Mouse (Mus musculus) kidney, postnatal 0 days (tissue): Measurements from ENCODE around the gene Zcchc24. TPM values are rescaled to one million over a fixed set of nuclear protein-coding genes. Genes with fewer than 3 reads are reported as not detected.

ENCODE experiments used
- ATAC-seq: fragments of 200-750 bp; cut with Nextera tagmentation; replicated peaks from 2 replicates; pipeline ENCODE4 v1.8.0; 2017; ENCODE audit warnings: low read depth, moderate number of reproducible peaks, moderate TSS enrichment, moderate library complexity; ENCODE audit not compliant: low FRiP score
- DNase-seq: peaks from one replicate; pipeline ENCODE4 v3.0.0-alpha.2; 2016; ENCODE audit warnings: low spot score
- H3K27ac ChIP-seq: fragments of 300-500 bp; sonication (generic); 2 replicates; pipeline ENCODE4 v1.5.1; 2014; ENCODE audit warnings: mild to moderate bottlenecking
- H3K27me3 ChIP-seq: fragments of 300-500 bp; sonication (generic); 2 replicates; pipeline ENCODE4 v1.6.1; 2014; ENCODE audit warnings: low read length, mixed read lengths; ENCODE audit not compliant: insufficient read depth
- H3K36me3 ChIP-seq: fragments of 300-500 bp; sonication (generic); 2 replicates; pipeline ENCODE4 v1.6.1; 2014; ENCODE audit warnings: low read length, mixed read lengths; ENCODE audit not compliant: insufficient read depth
- H3K4me1 ChIP-seq: fragments of 300-500 bp; sonication (generic); replicated peaks from 2 replicates; pipeline ENCODE4 v1.6.1; 2014; ENCODE audit warnings: antibody characterized with exemption, low read length, mixed read lengths; ENCODE audit not compliant: insufficient read depth
- H3K4me2 ChIP-seq: fragments of 300-500 bp; sonication (generic); 2 replicates; pipeline ENCODE4 v1.6.1; 2014; ENCODE audit warnings: mild to moderate bottlenecking, low read length, moderate library complexity, mixed read lengths
- H3K4me3 ChIP-seq: fragments of 300-500 bp; sonication (generic); replicated peaks from 2 replicates; pipeline ENCODE4 v1.5.1; 2014; ENCODE audit warnings: low read depth, low read length
- H3K9ac ChIP-seq: fragments of 300-500 bp; sonication (generic); 2 replicates; pipeline ENCODE4 v1.6.1; 2014; ENCODE audit warnings: low read depth, low read length
- H3K9me3 ChIP-seq: fragments of 300-500 bp; sonication (generic); replicated peaks from 2 replicates; pipeline ENCODE4 v1.6.1; 2016; ENCODE audit warnings: low read length, inconsistent platforms, mixed read lengths
- CTCF ChIP-seq: IDR thresholded peaks from 2 replicates; pipeline ENCODE4 v1.5.1; 2016; ENCODE audit warnings: antibody characterized with exemption, low read depth, mild to moderate bottlenecking, moderate library complexity
- WGBS: fragments of 180-500 bp; shearing (Covaris S2); extraction: QIAGEN DNeasy Blood & Tissue Kit; methylation state at CpG from one replicate; pipeline ENCODE4 v1.1.7; 2014; 5-methylcytosine and 5-hydroxymethylcytosine counted together
- polyA plus RNA-seq: library from polyadenylated mRNA; unstranded; fragments of >200 nt; fragmentation: Nextera tagmentation; extraction: Ambion mirVana; gene quantifications from 2 replicates; pipeline ENCODE4 v1.2.1, GENCODE M21; 2015

The Zcchc24 gene
- polyA plus RNA-seq, 1 experiment from 2014 or later, result 15.9 TPM

- ATAC-seq (no peak), DNase-seq (peak; percentile 42)
- H3K36me3 ChIP-seq, result no peaks in the 10 kb centered on the region
- no peak overlapping the region for H3K9ac ChIP-seq
- no peaks in the 10 kb centered on the region for H3K27me3 ChIP-seq
- H3K4me3 ChIP-seq, result no peak overlapping the region
- 86% methylated on average over 2 of the region's 2 CpGs for WGBS
- peak overlapping the region; percentile 80 for H3K27ac ChIP-seq
- no peak for TF ChIP-seq CTCF
- no peak overlapping the region for H3K4me2 ChIP-seq
- no peaks in the 10 kb centered on the region for H3K9me3 ChIP-seq
- peaks cover 24% of the 10 kb centered on the region for H3K4me1 ChIP-seq
Measured at GRCm38 (mm10) chr14:25708917-25709316, 59.9 kb downstream of the Zcchc24 start.

GRCm38 (mm10) chr14:25708451-25708850, 60.4 kb downstream of the Zcchc24 start:
- WGBS, result 51% methylated on average over 4 of the region's 4 CpGs
- ATAC-seq (0 out of 2 replicates have a peak, but pooled peaks have one; percentile 14), DNase-seq (peak; percentile 69)
- Histone ChIP-seq H3K4me2 (no peak overlapping the region), H3K4me3 (no peak overlapping the region), H3K36me3 (no peaks in the 10 kb centered on the region), H3K27me3 (no peaks in the 10 kb centered on the region), H3K9me3 (no peaks in the 10 kb centered on the region), H3K27ac (peak overlapping the region; percentile 80), H3K9ac (no peak overlapping the region), H3K4me1 (peaks cover 24% of the 10 kb centered on the region)
- no peak for TF ChIP-seq CTCF

DNA sequence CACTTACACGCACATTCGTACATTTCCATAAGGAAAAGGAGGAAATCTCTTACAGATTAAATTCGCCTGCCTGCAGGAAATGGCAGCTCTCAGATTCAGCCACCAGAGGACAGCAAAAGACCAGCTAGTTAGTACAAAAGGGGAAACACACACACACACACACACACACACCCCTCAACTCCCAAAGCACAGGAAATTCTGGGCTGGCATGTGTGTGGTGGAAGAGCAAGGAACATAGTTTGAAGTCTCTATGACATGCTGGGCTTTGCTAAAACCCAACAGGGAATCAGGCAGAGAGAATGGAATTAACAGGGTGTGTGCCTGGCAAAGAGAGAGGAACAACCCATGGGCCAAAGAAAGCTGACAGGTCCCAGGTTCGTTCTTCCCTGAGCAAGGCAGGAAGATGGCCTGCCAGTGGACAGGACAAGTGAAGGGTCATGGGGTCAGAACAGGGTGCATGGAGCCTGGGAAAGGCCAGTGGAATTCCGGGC, 61.1 kb downstream of the Zcchc24 start:
- H3K4me3 ChIP-seq, result no peak overlapping the region
- ATAC-seq (peak; percentile 34; the same call in 1 of the 2 replicates), DNase-seq (peak; percentile 86)
- no peak overlapping the region for H3K9ac ChIP-seq
- H3K4me2 ChIP-seq, result no peak overlapping the region
- H3K36me3 ChIP-seq, result no peaks in the 10 kb centered on the region
- H3K27me3 ChIP-seq, result no peaks in the 10 kb centered on the region
- peaks cover 24% of the 10 kb centered on the region for H3K4me1 ChIP-seq
- no peaks in the 10 kb centered on the region for H3K9me3 ChIP-seq
- 38% methylated on average over 5 of the region's 5 CpGs for WGBS
- peak; percentile 95 for TF ChIP-seq CTCF
- H3K27ac ChIP-seq, result peak overlapping the region; percentile 80

GRCm38 (mm10) chr14:25701986-25702385, 66.9 kb downstream of the Zcchc24 start:
- Histone ChIP-seq H3K4me3 (no peak overlapping the region), H3K4me2 (no peak overlapping the region), H3K9me3 (no peaks in the 10 kb centered on the region), H3K9ac (no peak overlapping the region), H3K36me3 (peaks cover 29% of the 10 kb centered on the region), H3K4me1 (no peaks in the 10 kb centered on the region), H3K27ac (no peak overlapping the region), H3K27me3 (no peaks in the 10 kb centered on the region)
- TF ChIP-seq CTCF, result peak; percentile 83
- DNase-seq (peak; percentile 88), ATAC-seq (no peak)

DNA sequence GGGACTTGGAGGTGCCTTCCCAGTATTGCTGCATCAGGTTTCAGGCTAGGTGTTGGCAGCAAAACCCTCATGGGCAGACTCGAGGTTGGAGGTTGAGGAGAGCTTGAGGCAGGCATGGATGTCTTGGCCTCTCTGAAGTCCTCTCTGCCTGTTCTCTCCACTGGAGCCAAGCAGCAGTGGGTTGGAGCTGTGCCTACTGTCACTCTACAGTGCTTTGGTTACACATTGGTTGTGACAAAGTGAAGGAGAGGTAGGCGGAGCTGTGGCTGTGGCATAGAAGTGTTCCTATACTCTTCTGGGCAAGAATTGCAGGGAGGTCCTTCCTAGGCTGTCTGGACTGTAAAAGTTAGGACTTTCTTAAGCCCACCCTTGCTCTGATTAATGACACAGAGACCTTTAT, 72.5 kb downstream of the Zcchc24 start:
- H3K4me2 ChIP-seq, result no peak overlapping the region
- H3K4me3 ChIP-seq, result no peak overlapping the region
- H3K36me3 ChIP-seq, result peaks cover 36% of the 10 kb centered on the region
- ATAC-seq (no peak), DNase-seq (no peak)
- no peak for TF ChIP-seq CTCF
- no peaks in the 10 kb centered on the region for H3K27me3 ChIP-seq
- no peak overlapping the region for H3K27ac ChIP-seq
- H3K4me1 ChIP-seq, result peaks cover 11% of the 10 kb centered on the region
- H3K9me3 ChIP-seq, result no peaks in the 10 kb centered on the region
- H3K9ac ChIP-seq, result no peak overlapping the region
- 72% methylated on average over 2 of the region's 2 CpGs for WGBS

GRCm38 (mm10) chr14:25695059-25695458, 73.8 kb downstream of the Zcchc24 start:
- DNase-seq, result no peak
- peak overlapping the region; percentile 79 for H3K4me3 ChIP-seq
- H3K36me3 ChIP-seq, result peaks cover 32% of the 10 kb centered on the region
- H3K9me3 ChIP-seq, result no peaks in the 10 kb centered on the region
- H3K9ac ChIP-seq, result peak overlapping the region; percentile 76; the same call in 1 of the 2 replicates
- peaks cover 11% of the 10 kb centered on the region for H3K4me1 ChIP-seq
- no peak for ATAC-seq
- 48% methylated on average over 6 of the region's 6 CpGs for WGBS
- no peaks in the 10 kb centered on the region for H3K27me3 ChIP-seq
- H3K4me2 ChIP-seq, result peak overlapping the region; percentile 86
- no peak overlapping the region for H3K27ac ChIP-seq
- no peak for TF ChIP-seq CTCF

DNA sequence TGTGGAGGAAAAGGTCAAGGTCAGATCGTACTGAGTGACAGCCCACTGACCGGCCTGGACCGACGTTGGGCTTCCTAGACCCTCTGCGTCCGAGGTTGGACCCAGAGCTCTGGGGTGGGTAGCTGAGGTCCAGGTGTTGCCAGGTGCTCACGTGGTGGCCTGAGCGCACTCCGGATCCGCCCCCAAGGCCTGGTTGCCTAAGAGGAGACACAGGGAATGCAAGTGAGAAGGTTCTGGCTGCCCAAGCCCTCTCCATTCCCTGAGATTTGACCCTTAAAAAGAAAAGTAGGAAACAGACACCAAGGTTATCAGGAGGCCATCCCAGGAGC, 74.3 kb downstream of the Zcchc24 start:
- no peak for TF ChIP-seq CTCF
- WGBS, result 1% methylated on average over 10 of the region's 10 CpGs
- DNase-seq, result no peak
- Histone ChIP-seq H3K36me3 (peaks cover 27% of the 10 kb centered on the region; the same call in 1 of the 2 replicates), H3K4me1 (peaks cover 11% of the 10 kb centered on the region), H3K27me3 (no peaks in the 10 kb centered on the region), H3K9ac (peak overlapping the region; percentile 76), H3K9me3 (no peaks in the 10 kb centered on the region), H3K4me3 (peak overlapping the region; percentile 79), H3K4me2 (peak overlapping the region; percentile 86), H3K27ac (peak overlapping the region; percentile 63; the same call in 1 of the 2 replicates)
- ATAC-seq, result peak; percentile 67
